Mouse (Mus musculus) lung, postnatal 10 days (tissue): ENCODE results near the gene Med6.

Experiments
- DNase-seq: peaks from one replicate; pipeline ENCODE4 v3.0.0; 2021

Gene Med6

GRCm38 (mm10) chr12:81594902-81595671, at the start of gene Med6:
TSS of gene Med6 (minus strand) at chr12:81595008.
- peak; percentile 97 for DNase-seq

GRCm38 (mm10) chr12:81642361-81643082, 47.7 kb upstream of the Med6 start:
- no peak for DNase-seq

GRCm38 (mm10) chr12:81640656-81641055, 45.8 kb upstream of the Med6 start:
- no peak for DNase-seq

- DNase-seq = no peak
Measured at GRCm38 (mm10) chr12:81633246-81633645, 38.4 kb upstream of the Med6 start.

GRCm38 (mm10) chr12:81631661-81632401, 37.0 kb upstream of the Med6 start:
- DNase-seq = peak; percentile 16

GRCm38 (mm10) chr12:81630915-81631660, 36.3 kb upstream of the Med6 start, which contains the start of gene Ttc9:
TSS of gene Ttc9 (plus strand) at chr12:81631249.
- peak; percentile 34 for DNase-seq

- DNase-seq = peak; percentile 37
Measured at GRCm38 (mm10) chr12:81630520-81630914, 35.7 kb upstream of the Med6 start.

GRCm38 (mm10) chr12:81628091-81628490, 33.3 kb upstream of the Med6 start:
- DNase-seq = no peak

GRCm38 (mm10) chr12:81627426-81627825, 32.6 kb upstream of the Med6 start:
- DNase-seq = peak; percentile 22

GRCm38 (mm10) chr12:81626226-81626861, 31.5 kb upstream of the Med6 start:
- DNase-seq = no peak

GRCm38 (mm10) chr12:81623377-81623776, 28.6 kb upstream of the Med6 start:
- no peak for DNase-seq

GRCm38 (mm10) chr12:81619302-81619701, 24.5 kb upstream of the Med6 start:
- peak; percentile 82 for DNase-seq

- DNase-seq = no peak
Measured at GRCm38 (mm10) chr12:81616980-81617379, 22.2 kb upstream of the Med6 start.

- no peak for DNase-seq
Measured at GRCm38 (mm10) chr12:81615807-81616206, 21.0 kb upstream of the Med6 start.

GRCm38 (mm10) chr12:81609445-81609844, 14.6 kb upstream of the Med6 start:
- DNase-seq = no peak

GRCm38 (mm10) chr12:81604995-81605784, 10.4 kb upstream of the Med6 start:
- DNase-seq = no peak

GRCm38 (mm10) chr12:81596547-81597262, 1.9 kb upstream of the Med6 start:
- DNase-seq = no peak

GRCm38 (mm10) chr12:81568374-81568773, 26.4 kb downstream of the Med6 start, which contains the start of gene Adam21:
TSS of gene Adam21 (minus strand) at chr12:81568474.
- no peak for DNase-seq

- no peak for DNase-seq
Measured at GRCm38 (mm10) chr12:81567931-81568330, 26.9 kb downstream of the Med6 start.

GRCm38 (mm10) chr12:81564173-81564572, 30.6 kb downstream of the Med6 start:
- no peak for DNase-seq

GRCm38 (mm10) chr12:81549286-81549685, 45.5 kb downstream of the Med6 start:
- no peak for DNase-seq
